Comparison of ENCODE assay signal across 10 mouse cellular contexts in genomic region chr14:22020885-22021284, GRCm38 (mm10). TPM values are rescaled to one million over a fixed set of nuclear protein-coding genes. Genes with fewer than 3 reads are reported as not detected.
DNase-seq lines count a peak whose midpoint lies in the region; ATAC-seq and TF ChIP-seq lines count a peak whose summit lies in the region.
"Had no signal": no experiment of that assay in that cellular context is flagged by ENCODE, and none has a peak within 500 bp of the region (broad histone marks: within the 10 kb centered on the region; RNA-seq: fewer than 3 reads in every experiment).

No protein-coding gene starts in this region.

- no peak overlapping the region for H3K9ac ChIP-seq in forebrain, postnatal 0 days
- no peak overlapping the region for H3K9ac ChIP-seq in lung, embryonic 14.5 days
- H3K9ac ChIP-seq: midbrain, embryonic 12.5 days had no signal

- 13% methylated on average over 2 of the region's 2 CpGs for WGBS in forebrain, postnatal 0 days
- WGBS in lung, embryonic 14.5 days: 28% methylated on average over 2 of the region's 2 CpGs

- H3K4me2 ChIP-seq in forebrain, postnatal 0 days (ENCODE audit: low read depth): no peak overlapping the region
- no peak overlapping the region for H3K4me2 ChIP-seq in lung, embryonic 14.5 days
- H3K4me2 ChIP-seq: midbrain, embryonic 12.5 days had no signal

- no peaks in the 10 kb centered on the region for H3K9me3 ChIP-seq in forebrain, postnatal 0 days (ENCODE audit: low read length)
- no peaks in the 10 kb centered on the region for H3K9me3 ChIP-seq in lung, embryonic 14.5 days (ENCODE audit: low read depth, low read length)
- H3K9me3 ChIP-seq: midbrain, embryonic 12.5 days had no signal

- H3K27me3 ChIP-seq in forebrain, postnatal 0 days (ENCODE audit: insufficient read depth, low read length): peaks cover 20% of the 10 kb centered on the region; the same call in 1 of the 2 replicates
- H3K27me3 ChIP-seq in lung, embryonic 14.5 days (ENCODE audit: insufficient read depth, low read length): no peaks in the 10 kb centered on the region

- peak; percentile 64 for TF ChIP-seq CTCF in forebrain, postnatal 0 days (IDR thresholded peaks at IDR 0.05; ENCODE audit: low read depth)
- TF ChIP-seq CTCF in lung, embryonic 14.5 days (IDR thresholded peaks at IDR 0.05; ENCODE audit: low read depth): peak; percentile 57

- H3K4me1 ChIP-seq in forebrain, postnatal 0 days (ENCODE audit: insufficient read depth): peaks cover 4% of the 10 kb centered on the region; the same call in 1 of the 2 replicates
- H3K4me1 ChIP-seq in lung, embryonic 14.5 days (ENCODE audit: insufficient read depth): peaks cover 6% of the 10 kb centered on the region; the same call in 1 of the 2 replicates

- no peak overlapping the region for H3K4me3 ChIP-seq in forebrain, postnatal 0 days (ENCODE audit: low read depth, low read length)
- no peak overlapping the region for H3K4me3 ChIP-seq in lung, embryonic 14.5 days (ENCODE audit: low read depth, low read length)
- H3K4me3 ChIP-seq: erythroblast, embryonic 14.5 days; midbrain, embryonic 12.5 days had no signal

- no peaks in the 10 kb centered on the region for H3K36me3 ChIP-seq in forebrain, postnatal 0 days (ENCODE audit: insufficient read depth)
- H3K36me3 ChIP-seq in lung, embryonic 14.5 days (ENCODE audit: insufficient read depth): no peaks in the 10 kb centered on the region
- H3K36me3 ChIP-seq: midbrain, embryonic 12.5 days had no signal

- peak; percentile 3 to 19 for DNase-seq in frontal cortex, postnatal 36 days (ENCODE audit: low spot score in 2 of 2)
- DNase-seq in frontal cortex, postnatal 25 days (ENCODE audit: low spot score in 2 of 2): no peak
- DNase-seq in 3T3-L1 (ENCODE audit: low read depth, low spot score): peak; percentile 6
- DNase-seq in c-Kit-positive CD71-negative TER-119-negative erythroid progenitor cells, embryonic 14.5 days (ENCODE audit: low read depth): peak; percentile 18
- peak; percentile 68 for DNase-seq in forebrain, postnatal 0 days
- peak; percentile 87 for DNase-seq in kidney, adult 9 months
- DNase-seq in lung, embryonic 14.5 days: peak; percentile 78
- DNase-seq in yolk sac, embryonic 10.5 days (ENCODE audit: low spot score): peak; percentile 11

- peak; percentile 69 for ATAC-seq in forebrain, postnatal 0 days
- ATAC-seq in lung, embryonic 14.5 days (ENCODE audit: insufficient read depth): no peak; the same call in 1 of the 2 replicates

- no peak overlapping the region for H3K27ac ChIP-seq in forebrain, postnatal 0 days (ENCODE audit: low read depth, low read length)
- H3K27ac ChIP-seq in lung, embryonic 14.5 days (ENCODE audit: low read depth): no peak overlapping the region
- H3K27ac ChIP-seq: midbrain, embryonic 12.5 days had no signal

RNA-seq across cellular contexts. Expression of gene Lrmda, which starts 1.4 kb away (rescaled TPM):
- total RNA-seq in forebrain, postnatal 0 days (2014; rRNA removed): 0.15 TPM in 1 of 2 replicates, not detected in the other
- polyA plus RNA-seq in forebrain, postnatal 0 days (2015; fragmentation: Nextera tagmentation; extraction: Ambion mirVana): 0.18 and 0.28 TPM in 2 replicates
- polyA plus RNA-seq in lung, embryonic 14.5 days (2014; fragmentation: Nextera tagmentation; extraction: Ambion mirVana): 0.35 and 1.1 TPM in 2 replicates
- polyA plus RNA-seq: erythroblast, embryonic 14.5 days; midbrain, embryonic 12.5 days had no signal

RNA-seq across cellular contexts. Expression of gene Zfp503, which starts 31.5 kb away (rescaled TPM):
- total RNA-seq in forebrain, postnatal 0 days (2014; rRNA removed): 7.7 and 8.7 TPM in 2 replicates
- polyA plus RNA-seq in forebrain, postnatal 0 days (2015; fragmentation: Nextera tagmentation; extraction: Ambion mirVana): 3.9 and 5.0 TPM in 2 replicates
- 20.4 and 22.0 TPM in 2 replicates for polyA plus RNA-seq in lung, embryonic 14.5 days (2014; fragmentation: Nextera tagmentation; extraction: Ambion mirVana)

Comparison
In these comparisons a context has a peak if more than half of its experiments do, and no peak if none do; other contexts are left out.
1. DNase-seq: peak in frontal cortex, postnatal 36 days (2 of 2), 3T3-L1 (single experiment), c-Kit-positive CD71-negative TER-119-negative erythroid progenitor cells, embryonic 14.5 days (single experiment), forebrain, postnatal 0 days (single experiment), kidney, adult 9 months (single experiment), lung, embryonic 14.5 days (single experiment) and yolk sac, embryonic 10.5 days (single experiment); none in frontal cortex, postnatal 25 days (0 of 2).